Mouse (Mus musculus): ENCODE measurements at regions not wholly inside any gene's neighbourhood (a gene's known extent, or its start where the extent isn't known, plus 50 kb on each side); places are given as distances from the start of the nearest gene placed in this dataset.

DNA sequence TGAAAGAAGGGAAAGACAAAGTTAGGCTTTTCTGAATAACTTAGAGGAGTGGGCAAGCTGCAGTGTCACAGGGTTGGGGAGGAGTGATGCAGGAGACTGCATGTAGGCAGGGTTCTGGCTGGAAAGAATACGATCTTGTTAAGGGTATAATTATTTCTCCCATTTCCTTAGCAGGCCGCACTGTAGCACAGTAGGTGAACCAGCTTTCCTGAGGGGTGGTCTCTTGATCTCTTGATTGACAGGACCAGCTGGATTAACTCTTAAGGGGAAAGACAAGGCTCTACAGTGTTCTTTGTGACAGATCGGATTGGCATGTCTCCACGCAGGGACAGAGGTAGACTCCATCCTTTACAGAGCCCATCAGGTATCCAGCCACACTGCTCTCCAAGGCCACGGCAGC, 54.5 kb upstream of the Meis1 start:
- H3K4me1 ChIP-seq (ENCODE audit: insufficient read depth) = no peaks in the 10 kb centered on the region
- H3K9me3 ChIP-seq (ENCODE audit: low read length) = no peaks in the 10 kb centered on the region
- no peaks in the 10 kb centered on the region for H3K36me3 ChIP-seq (ENCODE audit: insufficient read depth)
- no peak for DNase-seq
- H3K27ac ChIP-seq (ENCODE audit: low read depth, low read length) = no peak overlapping the region
- H3K4me3 ChIP-seq (ENCODE audit: low read depth, low read length) = no peak overlapping the region
- no peak overlapping the region for H3K4me2 ChIP-seq (ENCODE audit: low read depth)
- no peak for ATAC-seq
- no peaks in the 10 kb centered on the region for H3K27me3 ChIP-seq (ENCODE audit: insufficient read depth, low read length)
- 31% methylated on average over 5 of the region's 5 CpGs for WGBS
- no peak overlapping the region for H3K9ac ChIP-seq
- no peak for TF ChIP-seq CTCF (IDR thresholded peaks at IDR 0.05; ENCODE audit: low read depth)

DNA sequence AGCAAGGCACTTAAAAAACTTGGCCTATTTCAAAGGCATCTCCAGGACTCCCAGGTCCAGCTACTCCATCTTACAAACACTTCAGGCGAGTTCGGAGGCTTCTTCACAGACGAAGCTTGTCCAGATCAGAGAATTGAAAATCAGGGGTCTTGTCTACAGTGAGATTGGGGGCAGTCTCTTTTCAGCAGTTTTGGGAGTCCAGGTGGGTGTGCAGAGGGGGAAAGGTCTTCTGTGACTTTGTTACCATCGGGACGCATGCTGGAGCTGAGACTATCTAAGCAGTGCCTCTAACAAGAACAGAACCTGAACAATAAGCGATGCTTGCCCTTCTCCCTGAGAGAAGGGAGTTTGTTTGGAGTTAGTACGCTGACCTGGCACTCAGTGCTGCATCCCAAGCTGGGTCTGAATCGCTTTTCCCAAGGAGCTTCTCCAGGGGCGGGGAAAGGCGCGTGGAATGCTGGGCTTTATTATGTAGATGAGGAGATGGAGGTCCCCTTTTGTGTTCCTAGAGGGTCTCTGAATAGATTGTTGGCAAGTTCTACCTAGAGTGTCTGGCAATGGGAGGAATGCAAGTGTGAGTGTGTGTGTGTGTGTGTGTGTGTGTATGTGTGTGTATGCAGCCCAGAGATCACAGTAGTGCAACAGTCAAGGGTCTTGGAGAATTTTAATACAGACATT, 55.2 kb upstream of the Meis1 start:
- H3K4me2 ChIP-seq (ENCODE audit: low read depth) = no peak overlapping the region
- ATAC-seq = peak; percentile 42

DNA sequence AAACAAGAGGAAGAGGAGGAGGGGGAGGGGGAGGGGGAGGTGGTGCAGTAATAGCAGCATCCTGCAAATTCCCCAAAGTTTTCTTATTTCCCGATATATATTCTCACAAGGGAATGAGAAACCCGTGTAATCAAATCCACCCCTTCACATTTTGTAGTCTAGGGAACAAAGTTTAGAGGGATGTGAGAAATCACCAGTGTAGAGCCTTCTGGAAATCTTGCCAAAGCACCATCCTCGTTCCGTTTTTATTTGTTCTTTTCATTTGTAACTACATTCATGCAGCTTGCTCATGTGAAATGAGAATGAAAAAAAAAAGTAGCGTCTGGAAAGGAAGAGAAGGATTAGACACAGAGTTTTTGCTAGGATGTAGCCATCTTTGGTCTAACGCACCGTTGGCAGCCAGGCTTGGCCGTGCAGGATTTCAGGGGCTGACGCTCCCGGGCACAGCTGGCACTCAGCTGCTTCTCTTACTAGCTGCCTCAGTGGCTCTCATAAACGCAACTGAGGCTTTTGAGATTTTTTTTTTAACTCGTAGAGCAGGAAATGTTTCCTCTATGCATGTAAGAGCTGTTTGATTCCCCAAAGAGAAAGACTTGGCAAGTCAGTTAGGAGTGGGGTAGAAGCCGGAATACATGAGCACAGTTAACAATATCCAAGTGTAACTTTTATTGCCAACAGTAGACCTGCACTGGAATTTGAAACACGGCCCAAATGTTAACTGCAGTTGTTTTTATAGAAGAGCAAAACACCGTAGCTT, 72.5 kb upstream of the Meis1 start:
- ATAC-seq (no peak), DNase-seq (no peak)
- Histone ChIP-seq H3K36me3 (ENCODE audit: insufficient read depth) (no peaks in the 10 kb centered on the region), H3K9me3 (ENCODE audit: low read length) (no peaks in the 10 kb centered on the region), H3K27me3 (ENCODE audit: insufficient read depth, low read length) (no peaks in the 10 kb centered on the region), H3K9ac (no peak overlapping the region), H3K27ac (ENCODE audit: low read depth, low read length) (no peak overlapping the region), H3K4me3 (ENCODE audit: low read depth, low read length) (no peak overlapping the region), H3K4me1 (ENCODE audit: insufficient read depth) (no peaks in the 10 kb centered on the region), H3K4me2 (ENCODE audit: low read depth) (no peak overlapping the region)
- no peak for TF ChIP-seq CTCF (IDR thresholded peaks at IDR 0.05; ENCODE audit: low read depth)
- 57% methylated on average over 15 of the region's 15 CpGs for WGBS

More for the DNA sequence above, 55.2 kb upstream of the Meis1 start:
- no peak overlapping the region for H3K4me3 ChIP-seq (ENCODE audit: low read depth, low read length)
- peak; percentile 11 for DNase-seq
- H3K4me1 ChIP-seq (ENCODE audit: insufficient read depth) = no peaks in the 10 kb centered on the region
- no peaks in the 10 kb centered on the region for H3K27me3 ChIP-seq (ENCODE audit: insufficient read depth, low read length)
- no peak overlapping the region for H3K9ac ChIP-seq
- H3K36me3 ChIP-seq (ENCODE audit: insufficient read depth) = no peaks in the 10 kb centered on the region
- H3K9me3 ChIP-seq (ENCODE audit: low read length) = no peaks in the 10 kb centered on the region
- WGBS = 17% methylated on average over 11 of the region's 11 CpGs
- H3K27ac ChIP-seq (ENCODE audit: low read depth, low read length) = no peak overlapping the region
- no peak for TF ChIP-seq CTCF (IDR thresholded peaks at IDR 0.05; ENCODE audit: low read depth)

DNA sequence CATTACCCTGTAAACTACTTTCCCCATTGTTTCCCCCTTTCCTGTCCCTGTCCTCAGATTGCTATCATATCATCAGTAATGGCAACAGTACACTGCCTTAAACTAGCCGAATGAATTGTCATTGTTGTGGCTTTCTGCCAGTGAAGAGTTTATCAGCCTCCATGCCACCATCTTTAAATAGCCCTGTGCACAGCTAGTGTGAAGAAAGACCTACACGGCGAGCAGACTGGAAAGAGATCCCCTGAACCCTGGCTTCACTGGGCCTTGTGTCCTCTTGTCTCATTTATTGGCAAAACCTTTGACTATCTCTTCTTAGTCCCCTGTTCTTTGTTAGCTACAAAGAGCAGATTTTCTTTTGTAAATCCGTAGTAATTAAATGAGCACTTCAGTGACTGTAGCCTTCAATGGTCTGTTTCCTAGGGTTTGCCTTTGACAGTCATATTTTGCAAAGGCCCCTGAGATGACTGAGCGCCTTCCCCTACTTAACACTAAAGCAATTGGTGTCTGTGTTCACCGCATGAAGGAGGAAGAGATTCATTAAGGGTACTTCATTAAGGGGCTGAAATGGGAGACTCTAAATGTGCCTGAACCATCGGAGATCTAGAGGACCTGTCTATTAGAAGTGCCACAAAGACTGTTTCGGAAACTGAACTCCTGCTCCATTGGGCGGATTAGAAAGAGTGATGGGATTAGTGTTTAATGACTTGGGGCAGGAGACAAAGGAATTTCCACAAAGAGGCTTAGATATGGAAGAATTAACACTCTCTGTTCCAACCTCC, 74.4 kb upstream of the Meis1 start:
- Histone ChIP-seq H3K4me1 (ENCODE audit: insufficient read depth) (no peaks in the 10 kb centered on the region), H3K4me3 (ENCODE audit: low read depth, low read length) (no peak overlapping the region), H3K27me3 (ENCODE audit: insufficient read depth, low read length) (no peaks in the 10 kb centered on the region), H3K9ac (no peak overlapping the region), H3K9me3 (ENCODE audit: low read length) (no peaks in the 10 kb centered on the region), H3K4me2 (ENCODE audit: low read depth) (no peak overlapping the region), H3K27ac (ENCODE audit: low read depth, low read length) (no peak overlapping the region), H3K36me3 (ENCODE audit: insufficient read depth) (no peaks in the 10 kb centered on the region)
- no peak for TF ChIP-seq CTCF (IDR thresholded peaks at IDR 0.05; ENCODE audit: low read depth)
- no peak for ATAC-seq
- DNase-seq = no peak
- WGBS = 21% methylated on average over 9 of the region's 9 CpGs

DNA sequence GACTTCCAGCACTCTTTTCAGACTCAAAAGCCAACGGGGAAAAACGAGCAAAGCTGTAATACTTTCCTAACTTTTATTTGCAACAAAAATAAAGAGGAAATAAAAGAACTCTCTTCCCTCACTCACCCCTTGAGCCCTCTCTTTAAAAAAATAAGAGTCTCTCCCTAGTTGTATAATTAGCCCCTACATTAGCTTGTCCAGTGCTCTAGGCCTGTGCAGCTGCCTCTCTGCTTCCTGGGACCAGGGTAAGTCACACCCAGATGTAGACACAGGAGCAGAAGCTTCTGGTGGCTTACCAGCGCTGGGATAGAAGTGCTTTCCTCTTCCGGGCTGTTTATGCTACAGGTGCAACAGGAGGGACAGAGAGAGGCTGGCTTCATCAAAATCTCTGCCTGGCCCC, 75.0 kb upstream of the Meis1 start:
- DNase-seq (no peak), ATAC-seq (no peak)
- no peak overlapping the region for H3K4me2 ChIP-seq (ENCODE audit: low read depth)
- H3K27me3 ChIP-seq (ENCODE audit: insufficient read depth, low read length) = no peaks in the 10 kb centered on the region
- 16% methylated on average over 4 of the region's 4 CpGs for WGBS
- no peaks in the 10 kb centered on the region for H3K9me3 ChIP-seq (ENCODE audit: low read length)
- H3K9ac ChIP-seq = no peak overlapping the region
- no peak overlapping the region for H3K27ac ChIP-seq (ENCODE audit: low read depth, low read length)
- no peak overlapping the region for H3K4me3 ChIP-seq (ENCODE audit: low read depth, low read length)
- H3K36me3 ChIP-seq (ENCODE audit: insufficient read depth) = no peaks in the 10 kb centered on the region
- TF ChIP-seq CTCF (IDR thresholded peaks at IDR 0.05; ENCODE audit: low read depth) = no peak
- no peaks in the 10 kb centered on the region for H3K4me1 ChIP-seq (ENCODE audit: insufficient read depth)

DNA sequence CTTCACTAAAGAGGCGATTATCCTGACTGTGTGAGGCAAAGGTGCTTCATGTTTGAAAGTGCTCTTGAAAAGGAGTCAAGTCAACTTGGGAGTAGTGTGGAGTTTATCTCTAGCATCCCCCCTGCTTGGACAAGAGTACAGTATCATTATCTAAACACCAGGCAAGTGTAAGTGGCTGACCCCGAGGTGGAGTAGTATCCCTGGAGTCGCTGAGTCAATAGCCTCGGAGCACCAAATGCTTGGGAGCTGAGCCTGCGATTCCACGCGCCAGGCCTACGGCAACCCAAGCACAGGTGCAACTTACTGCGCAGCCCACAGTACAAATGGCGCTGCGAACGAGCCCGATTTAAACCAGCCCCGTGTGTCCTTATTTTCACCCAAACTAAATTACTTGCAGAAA, 75.4 kb upstream of the Meis1 start:
- Histone ChIP-seq H3K9me3 (ENCODE audit: low read length) (no peaks in the 10 kb centered on the region), H3K36me3 (ENCODE audit: insufficient read depth) (no peaks in the 10 kb centered on the region), H3K4me3 (ENCODE audit: low read depth, low read length) (no peak overlapping the region), H3K27me3 (ENCODE audit: insufficient read depth, low read length) (no peaks in the 10 kb centered on the region), H3K27ac (ENCODE audit: low read depth, low read length) (no peak overlapping the region), H3K4me1 (ENCODE audit: insufficient read depth) (no peaks in the 10 kb centered on the region), H3K9ac (no peak overlapping the region), H3K4me2 (ENCODE audit: low read depth) (no peak overlapping the region)
- 60% methylated on average over 14 of the region's 14 CpGs for WGBS
- DNase-seq (no peak), ATAC-seq (no peak)
- no peak for TF ChIP-seq CTCF (IDR thresholded peaks at IDR 0.05; ENCODE audit: low read depth)
